Mouse (Mus musculus): ENCODE data around the gene Esrra.
"Not testable (repeated sequence)": the region's sequence is repeated elsewhere in the genome, so short reads cannot be mapped to it uniquely, and the experiment has no call there.

The Esrra gene

GRCm38 (mm10) chr19:6895608-6896305 lies 25.9 kb downstream of the Esrra start:
- DNase-seq: not testable (repeated sequence)

- DNase-seq: no peak
These were observed 27.7 kb downstream of the Esrra start for GRCm38 (mm10) chr19:6893731-6894451.

GRCm38 (mm10) chr19:6892512-6892911 lies 29.1 kb downstream of the Esrra start:
- no peak for DNase-seq

- DNase-seq: no peak
These were observed 43.6 kb downstream of the Esrra start for GRCm38 (mm10) chr19:6877965-6878364.

GRCm38 (mm10) chr19:6876799-6877198 lies 44.8 kb downstream of the Esrra start:
- no peak for DNase-seq

GRCm38 (mm10) chr19:6875834-6876233 lies 45.8 kb downstream of the Esrra start:
- DNase-seq: no peak

GRCm38 (mm10) chr19:6874257-6874656 lies 47.4 kb downstream of the Esrra start:
- DNase-seq: no peak

- DNase-seq: no peak
These were observed 48.9 kb downstream of the Esrra start for GRCm38 (mm10) chr19:6872701-6873100.

- DNase-seq: no peak
These were observed 49.9 kb downstream of the Esrra start for GRCm38 (mm10) chr19:6871574-6872271.

- no peak for DNase-seq
These were observed 52.3 kb downstream of the Esrra start for GRCm38 (mm10) chr19:6869355-6869754.

- DNase-seq: no peak
These were observed 60.2 kb downstream of the Esrra start for GRCm38 (mm10) chr19:6861451-6861850.

Measured in right cerebral cortex, postnatal 4 days (tissue).